In genomic region chr17:37270702-37271092, GRCm38 (mm10) we compare ENCODE assay signal across 8 mouse cellular contexts. TPM values are rescaled to one million over a fixed set of nuclear protein-coding genes. Genes with fewer than 3 reads are reported as not detected.
DNase-seq lines count a peak whose midpoint lies in the region; ATAC-seq and TF ChIP-seq lines count a peak whose summit lies in the region.

No protein-coding gene starts in this region.

- TF ChIP-seq EP300 in stomach, postnatal 0 days (optimal IDR thresholded peaks at IDR 0.05): no peak

- no peak for ATAC-seq in forebrain, postnatal 0 days
- peak; percentile 23 for ATAC-seq in hindbrain, embryonic 13.5 days (ENCODE audit: low FRiP score)
- ATAC-seq in limb, embryonic 13.5 days (ENCODE audit: low FRiP score, low read depth): 0 out of 2 replicates have a peak, but pooled peaks have one; percentile 20
- no peak; the same call in 1 of the 2 replicates for ATAC-seq in midbrain, embryonic 13.5 days
- ATAC-seq in stomach, postnatal 0 days (ENCODE audit: low FRiP score, low TSS enrichment): peak; percentile 75

- no peaks in the 10 kb centered on the region for H3K4me1 ChIP-seq in forebrain, postnatal 0 days (ENCODE audit: insufficient read depth)
- peaks cover 4% of the 10 kb centered on the region; the same call in 1 of the 2 replicates for H3K4me1 ChIP-seq in hindbrain, embryonic 13.5 days (replicated peaks)
- H3K4me1 ChIP-seq in limb, embryonic 13.5 days: no peaks in the 10 kb centered on the region
- peaks cover 5% of the 10 kb centered on the region; the same call in 1 of the 2 replicates for H3K4me1 ChIP-seq in midbrain, embryonic 13.5 days (replicated peaks)
- H3K4me1 ChIP-seq in stomach, postnatal 0 days (replicated peaks; ENCODE audit: control insufficient read depth, insufficient read depth): no peaks in the 10 kb centered on the region

- peak overlapping the region; percentile 44 for H3K4me3 ChIP-seq in forebrain, postnatal 0 days (ENCODE audit: low read depth, low read length)
- H3K4me3 ChIP-seq in hindbrain, embryonic 13.5 days: peak overlapping the region; percentile 50
- peak overlapping the region; percentile 48 for H3K4me3 ChIP-seq in limb, embryonic 13.5 days
- peak overlapping the region; percentile 51 for H3K4me3 ChIP-seq in midbrain, embryonic 13.5 days (replicated peaks)
- H3K4me3 ChIP-seq in stomach, postnatal 0 days (ENCODE audit: low read depth, low read length): peak overlapping the region; percentile 63

- no peaks in the 10 kb centered on the region for H3K9me3 ChIP-seq in forebrain, postnatal 0 days (ENCODE audit: low read length)
- H3K9me3 ChIP-seq in hindbrain, embryonic 13.5 days: no peaks in the 10 kb centered on the region
- no peaks in the 10 kb centered on the region for H3K9me3 ChIP-seq in limb, embryonic 13.5 days
- H3K9me3 ChIP-seq in midbrain, embryonic 13.5 days: no peaks in the 10 kb centered on the region
- no peaks in the 10 kb centered on the region for H3K9me3 ChIP-seq in stomach, postnatal 0 days (ENCODE audit: control insufficient read depth, low read length)

- peak overlapping the region; percentile 36; the same call in 1 of the 2 replicates for H3K9ac ChIP-seq in forebrain, postnatal 0 days
- peak overlapping the region; percentile 60 for H3K9ac ChIP-seq in hindbrain, embryonic 13.5 days
- peak overlapping the region; percentile 48; the same call in 1 of the 2 replicates for H3K9ac ChIP-seq in limb, embryonic 13.5 days
- H3K9ac ChIP-seq in midbrain, embryonic 13.5 days (replicated peaks): peak overlapping the region; percentile 32; the same call in 1 of the 2 replicates
- peak overlapping the region; percentile 56 for H3K9ac ChIP-seq in stomach, postnatal 0 days (ENCODE audit: low read length)

- 66% methylated on average over 8 of the region's 8 CpGs for WGBS in forebrain, postnatal 0 days
- WGBS in hindbrain, embryonic 13.5 days: 68% methylated on average over 8 of the region's 8 CpGs
- WGBS in limb, embryonic 13.5 days: 65% methylated on average over 8 of the region's 8 CpGs
- WGBS in midbrain, embryonic 13.5 days: 69% methylated on average over 8 of the region's 8 CpGs
- WGBS in stomach, postnatal 0 days: 64% methylated on average over 8 of the region's 8 CpGs

- TF ChIP-seq CTCF in forebrain, postnatal 0 days (IDR thresholded peaks at IDR 0.05; ENCODE audit: low read depth): no peak
- TF ChIP-seq CTCF in stomach, postnatal 0 days (IDR thresholded peaks at IDR 0.05; ENCODE audit: low read depth): no peak

- no peaks in the 10 kb centered on the region for H3K27me3 ChIP-seq in forebrain, postnatal 0 days (ENCODE audit: insufficient read depth, low read length)
- H3K27me3 ChIP-seq in hindbrain, embryonic 13.5 days: 0 out of 2 replicates have a peak, but pooled peaks cover 8% of the 10 kb centered on the region
- H3K27me3 ChIP-seq in limb, embryonic 13.5 days: peaks cover 5% of the 10 kb centered on the region; the same call in 1 of the 2 replicates
- peaks cover 6% of the 10 kb centered on the region; the same call in 1 of the 2 replicates for H3K27me3 ChIP-seq in midbrain, embryonic 13.5 days
- H3K27me3 ChIP-seq in stomach, postnatal 0 days (ENCODE audit: control insufficient read depth, insufficient read depth, low read length): no peaks in the 10 kb centered on the region

- DNase-seq in adrenal gland, adult (ENCODE audit: inconsistent age in 2 of 2, low spot score in 1 of 2): peak; percentile 65 to 87
- DNase-seq in adrenal gland, postnatal 4 days (ENCODE audit: low spot score in 2 of 2): no peak
- peak; percentile 74 for DNase-seq in adipocyte (ENCODE audit: low spot score)
- no peak for DNase-seq in forebrain, postnatal 0 days
- DNase-seq in stomach, postnatal 0 days (ENCODE audit: low spot score): peak; percentile 48

- no peak overlapping the region for H3K27ac ChIP-seq in forebrain, postnatal 0 days (ENCODE audit: low read depth, low read length)
- H3K27ac ChIP-seq in hindbrain, embryonic 13.5 days: no peak overlapping the region
- H3K27ac ChIP-seq in limb, embryonic 13.5 days: no peak overlapping the region
- H3K27ac ChIP-seq in midbrain, embryonic 13.5 days: no peak overlapping the region
- H3K27ac ChIP-seq in stomach, postnatal 0 days (replicated peaks): no peak overlapping the region

- no peaks in the 10 kb centered on the region for H3K36me3 ChIP-seq in forebrain, postnatal 0 days (ENCODE audit: insufficient read depth)
- H3K36me3 ChIP-seq in hindbrain, embryonic 13.5 days: no peaks in the 10 kb centered on the region
- no peaks in the 10 kb centered on the region for H3K36me3 ChIP-seq in limb, embryonic 13.5 days
- H3K36me3 ChIP-seq in midbrain, embryonic 13.5 days: no peaks in the 10 kb centered on the region
- no peaks in the 10 kb centered on the region for H3K36me3 ChIP-seq in stomach, postnatal 0 days (ENCODE audit: control insufficient read depth, insufficient read depth, low read length)

- peak overlapping the region; percentile 93 for H3K4me2 ChIP-seq in forebrain, postnatal 0 days (ENCODE audit: low read depth)
- H3K4me2 ChIP-seq in hindbrain, embryonic 13.5 days: peak overlapping the region; percentile 92
- H3K4me2 ChIP-seq in limb, embryonic 13.5 days (replicated peaks): peak overlapping the region; percentile 77
- H3K4me2 ChIP-seq in midbrain, embryonic 13.5 days (replicated peaks): peak overlapping the region; percentile 88
- H3K4me2 ChIP-seq in stomach, postnatal 0 days (replicated peaks; ENCODE audit: low read depth): peak overlapping the region; percentile 97

RNA-seq across cellular contexts. Expression of gene H2-M3, which starts 0.7 kb away (rescaled TPM):
- total RNA-seq in adrenal gland, postnatal 4 days (2021): 1 to 10 TPM; 4.3 to 5.6 TPM
- 1.0 and 1.9 TPM in 2 replicates for total RNA-seq in forebrain, postnatal 0 days (2014; rRNA removed)
- polyA plus RNA-seq in forebrain, postnatal 0 days (2015; fragmentation: Nextera tagmentation; extraction: Ambion mirVana): 1.5 and 1.7 TPM in 2 replicates
- 1.1 TPM in 2 replicates for polyA plus RNA-seq in hindbrain, embryonic 13.5 days (2015; fragmentation: Nextera tagmentation; extraction: Ambion mirVana)
- polyA plus RNA-seq in limb, embryonic 13.5 days (2015; fragmentation: Nextera tagmentation; extraction: Ambion mirVana): 1.8 and 2.0 TPM in 2 replicates
- 0.54 and 1.1 TPM in 2 replicates for polyA plus RNA-seq in midbrain, embryonic 13.5 days (2015; fragmentation: Nextera tagmentation; extraction: Ambion mirVana)
- 4.2 and 4.3 TPM in 2 replicates for polyA plus RNA-seq in stomach, postnatal 0 days (2015; fragmentation: Nextera tagmentation; extraction: Ambion mirVana)

RNA-seq across cellular contexts. Expression of gene Olfr98, which starts 7.1 kb away (rescaled TPM):
- not detected for total RNA-seq in adrenal gland, postnatal 4 days (2021)
- total RNA-seq in forebrain, postnatal 0 days (2014; rRNA removed): not detected in 2 replicates
- polyA plus RNA-seq in forebrain, postnatal 0 days (2015; fragmentation: Nextera tagmentation; extraction: Ambion mirVana): not detected in 2 replicates
- polyA plus RNA-seq in hindbrain, embryonic 13.5 days (2015; fragmentation: Nextera tagmentation; extraction: Ambion mirVana): not detected in 2 replicates
- not detected in 2 replicates for polyA plus RNA-seq in limb, embryonic 13.5 days (2015; fragmentation: Nextera tagmentation; extraction: Ambion mirVana)
- polyA plus RNA-seq in midbrain, embryonic 13.5 days (2015; fragmentation: Nextera tagmentation; extraction: Ambion mirVana): not detected in 2 replicates
- not detected in 2 replicates for polyA plus RNA-seq in stomach, postnatal 0 days (2015; fragmentation: Nextera tagmentation; extraction: Ambion mirVana)

RNA-seq across cellular contexts. Expression of gene Olfr99, which starts 12.6 kb away (rescaled TPM):
- total RNA-seq in adrenal gland, postnatal 4 days (2021): not detected
- total RNA-seq in forebrain, postnatal 0 days (2014; rRNA removed): not detected in 2 replicates
- polyA plus RNA-seq in forebrain, postnatal 0 days (2015; fragmentation: Nextera tagmentation; extraction: Ambion mirVana): not detected in 2 replicates
- polyA plus RNA-seq in hindbrain, embryonic 13.5 days (2015; fragmentation: Nextera tagmentation; extraction: Ambion mirVana): 0.14 TPM in 1 of 2 replicates, not detected in the other
- polyA plus RNA-seq in limb, embryonic 13.5 days (2015; fragmentation: Nextera tagmentation; extraction: Ambion mirVana): not detected in 2 replicates
- not detected in 2 replicates for polyA plus RNA-seq in midbrain, embryonic 13.5 days (2015; fragmentation: Nextera tagmentation; extraction: Ambion mirVana)
- not detected in 2 replicates for polyA plus RNA-seq in stomach, postnatal 0 days (2015; fragmentation: Nextera tagmentation; extraction: Ambion mirVana)

RNA-seq across cellular contexts. Expression of gene Olfr101, which starts 33.4 kb away (rescaled TPM):
- total RNA-seq in adrenal gland, postnatal 4 days (2021): not detected
- not detected in 2 replicates for total RNA-seq in forebrain, postnatal 0 days (2014; rRNA removed)
- polyA plus RNA-seq in forebrain, postnatal 0 days (2015; fragmentation: Nextera tagmentation; extraction: Ambion mirVana): not detected in 2 replicates
- polyA plus RNA-seq in hindbrain, embryonic 13.5 days (2015; fragmentation: Nextera tagmentation; extraction: Ambion mirVana): not detected in 2 replicates
- polyA plus RNA-seq in limb, embryonic 13.5 days (2015; fragmentation: Nextera tagmentation; extraction: Ambion mirVana): not detected in 2 replicates
- polyA plus RNA-seq in midbrain, embryonic 13.5 days (2015; fragmentation: Nextera tagmentation; extraction: Ambion mirVana): not detected in 2 replicates
- polyA plus RNA-seq in stomach, postnatal 0 days (2015; fragmentation: Nextera tagmentation; extraction: Ambion mirVana): not detected in 2 replicates

RNA-seq across cellular contexts. Expression of gene Olfr97, which starts 33.6 kb away (rescaled TPM):
- total RNA-seq in adrenal gland, postnatal 4 days (2021): not detected
- total RNA-seq in forebrain, postnatal 0 days (2014; rRNA removed): not detected in 2 replicates
- polyA plus RNA-seq in forebrain, postnatal 0 days (2015; fragmentation: Nextera tagmentation; extraction: Ambion mirVana): not detected in 2 replicates
- polyA plus RNA-seq in hindbrain, embryonic 13.5 days (2015; fragmentation: Nextera tagmentation; extraction: Ambion mirVana): not detected in 2 replicates
- polyA plus RNA-seq in limb, embryonic 13.5 days (2015; fragmentation: Nextera tagmentation; extraction: Ambion mirVana): not detected in 2 replicates
- polyA plus RNA-seq in midbrain, embryonic 13.5 days (2015; fragmentation: Nextera tagmentation; extraction: Ambion mirVana): not detected in 2 replicates
- polyA plus RNA-seq in stomach, postnatal 0 days (2015; fragmentation: Nextera tagmentation; extraction: Ambion mirVana): not detected in 2 replicates

Comparison
In these comparisons a context has a peak if more than half of its experiments do, and no peak if none do; other contexts are left out.
1. DNase-seq: peak in adrenal gland, adult (2 of 2), adipocyte (single experiment) and stomach, postnatal 0 days (single experiment); none in adrenal gland, postnatal 4 days (0 of 2) and forebrain, postnatal 0 days (single experiment).
2. ATAC-seq: peak in hindbrain, embryonic 13.5 days (single experiment), limb, embryonic 13.5 days (single experiment) and stomach, postnatal 0 days (single experiment); none in forebrain, postnatal 0 days (single experiment) and midbrain, embryonic 13.5 days (single experiment).
3. Peak in every context shown above with its lines, with median percentiles within 50 percentile points of each other: H3K4me2 ChIP-seq, H3K4me3 ChIP-seq and H3K9ac ChIP-seq.